Mouse (Mus musculus) layer of hippocampus, adult 11-12 months (tissue): ENCODE data around the gene Mxra7.
A peak's percentile ranks its signal among the peaks of the same experiment; 100 is the strongest.
"Not testable (repeated sequence)": the region's sequence is repeated elsewhere in the genome, so short reads cannot be mapped to it uniquely, and the experiment has no call there.

Experiments
- DNase-seq: peaks from one replicate; pipeline ENCODE4 v3.0.0; 2022; ENCODE audit warnings: low spot score

Gene Mxra7

DNA sequence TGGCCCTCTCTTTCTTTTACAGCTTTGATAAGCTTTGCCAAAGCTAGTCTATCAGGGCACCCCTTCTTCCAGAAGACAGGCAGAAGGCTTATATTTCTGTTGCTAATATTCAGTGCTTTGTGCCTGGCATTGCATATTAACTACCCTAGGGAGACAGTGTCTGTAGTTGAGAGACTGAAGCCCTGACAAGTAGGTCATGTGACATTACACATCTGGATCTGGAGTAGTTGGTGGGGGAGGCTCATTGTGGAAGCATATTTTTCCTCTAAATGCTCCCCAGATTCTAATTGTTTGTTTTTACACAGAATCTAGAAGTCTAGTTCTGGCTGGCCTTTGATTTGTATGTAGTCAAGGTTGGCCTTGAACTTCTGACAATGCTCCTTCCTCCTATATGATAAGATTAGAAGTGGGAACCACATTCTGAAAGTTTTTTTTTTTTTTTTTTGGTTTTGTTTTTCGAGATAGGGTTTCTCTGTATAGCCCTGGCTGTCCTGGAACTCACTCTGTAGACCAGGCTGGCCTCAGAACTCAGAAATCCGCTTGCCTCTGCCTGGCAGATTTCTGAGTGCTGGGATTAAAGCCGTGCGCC, 18.8 kb upstream of the Mxra7 start:
- DNase-seq, result no peak

DNA sequence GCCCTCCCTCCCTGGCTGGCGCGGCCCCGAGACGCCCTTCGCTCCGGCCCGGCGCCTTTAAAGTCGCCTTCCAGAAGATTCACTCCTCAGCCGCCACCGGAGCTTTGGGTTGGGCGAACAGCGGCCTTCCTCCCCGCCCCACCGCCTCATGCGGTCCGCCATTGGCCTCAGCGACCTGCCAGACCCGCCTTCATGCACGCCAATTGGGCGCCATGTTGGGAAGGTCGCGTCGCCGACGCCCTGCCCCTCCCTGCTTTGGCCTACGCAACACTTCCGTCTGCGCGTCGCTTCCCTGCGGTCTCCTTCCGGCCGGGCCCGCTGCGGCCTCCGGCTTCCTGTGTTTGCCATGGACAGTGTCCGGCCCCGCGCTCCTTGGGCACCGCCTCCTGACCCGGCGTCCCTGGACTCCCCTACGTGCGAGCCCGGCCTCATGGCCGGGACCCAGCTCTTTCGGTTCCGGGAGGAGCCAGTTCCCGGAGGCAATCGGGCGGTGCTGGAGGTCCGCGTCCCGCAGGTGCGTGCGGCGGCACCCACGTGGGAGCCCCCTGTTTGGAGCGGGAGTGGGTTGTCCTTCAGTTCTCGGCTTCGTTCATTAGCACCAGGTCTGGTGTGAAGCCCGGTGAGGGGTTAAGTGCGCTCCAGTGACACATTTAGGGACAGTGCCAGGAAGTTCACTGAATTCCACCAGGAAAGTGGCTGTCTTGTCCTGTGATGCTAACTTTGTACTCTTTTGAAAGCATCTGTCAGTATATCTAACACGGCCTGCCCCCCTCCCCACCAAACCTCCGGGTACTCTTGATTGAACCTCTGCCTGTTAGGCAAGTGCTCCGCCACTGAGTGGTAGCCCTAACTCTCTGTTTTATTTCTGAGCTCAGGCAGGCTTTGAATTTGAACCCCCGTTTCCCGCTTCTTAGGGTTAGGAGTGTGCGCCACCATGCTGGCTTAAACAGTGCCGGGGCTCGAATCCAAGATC, 15.7 kb upstream of the Mxra7 start, which contains the start of the genes Mettl23 and Jmjd6:
Mettl23 (plus strand) TSS at position 18 of the 973 bp plus-strand sequence.
Jmjd6 (minus strand) TSS at position 189 of the 973 bp plus-strand sequence.
- peak; percentile 98 for DNase-seq

DNA sequence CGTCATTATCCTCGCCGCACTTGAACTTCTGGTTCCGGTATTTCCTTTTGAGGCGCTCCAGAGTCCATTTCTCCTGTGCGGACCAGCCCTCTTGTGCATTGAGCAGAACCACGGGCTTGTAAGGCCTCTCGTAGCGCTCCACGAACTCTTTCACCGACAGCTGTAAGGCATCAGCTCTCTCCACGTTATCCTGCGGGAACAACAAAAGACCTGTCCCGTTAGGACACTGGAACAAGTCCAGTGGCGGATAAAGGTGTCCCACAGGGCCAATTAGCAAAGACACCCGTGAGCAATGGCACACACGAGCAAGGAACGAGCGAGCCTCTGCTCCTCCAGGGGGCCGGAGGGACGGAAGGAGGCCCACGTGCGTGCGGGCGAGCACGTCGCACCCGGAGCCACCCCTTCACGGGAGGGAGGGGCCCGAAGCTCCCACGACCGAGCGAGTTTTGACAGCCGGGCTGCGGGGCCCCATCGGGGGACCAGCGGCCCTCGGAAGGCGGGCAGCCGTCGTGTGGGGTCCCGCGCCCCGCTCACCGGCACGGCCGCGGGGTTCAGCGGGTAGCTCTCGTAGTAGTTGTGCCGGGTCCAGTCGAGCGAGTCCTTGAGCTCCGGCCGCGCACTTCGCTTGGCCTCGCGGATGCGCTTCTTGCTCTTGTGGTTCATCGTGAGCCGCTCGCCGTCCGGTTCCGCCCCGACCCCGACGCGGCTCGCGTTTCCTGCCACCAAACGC, 14.8 kb upstream of the Mxra7 start:
- peak; percentile 66 for DNase-seq

DNA sequence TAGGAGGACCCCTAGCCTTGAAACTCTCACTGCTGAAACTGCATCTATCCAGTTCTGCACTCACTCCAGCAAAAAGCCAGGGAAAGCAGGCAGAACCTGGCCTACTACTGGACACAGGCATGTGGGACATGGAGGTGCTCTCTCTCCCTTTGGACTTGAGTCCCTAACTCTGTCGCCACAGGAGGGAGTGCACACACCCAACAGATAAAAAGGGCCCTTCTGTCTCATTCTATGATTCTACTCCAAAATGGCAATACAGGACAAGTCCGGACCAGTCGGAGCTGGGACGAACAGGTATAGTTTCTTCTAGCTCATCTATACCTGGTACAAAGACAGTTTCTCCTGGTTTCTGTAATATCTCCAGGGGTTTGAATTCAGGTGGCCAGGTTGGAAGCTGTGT, 12.9 kb upstream of the Mxra7 start:
- DNase-seq, result no peak

DNA sequence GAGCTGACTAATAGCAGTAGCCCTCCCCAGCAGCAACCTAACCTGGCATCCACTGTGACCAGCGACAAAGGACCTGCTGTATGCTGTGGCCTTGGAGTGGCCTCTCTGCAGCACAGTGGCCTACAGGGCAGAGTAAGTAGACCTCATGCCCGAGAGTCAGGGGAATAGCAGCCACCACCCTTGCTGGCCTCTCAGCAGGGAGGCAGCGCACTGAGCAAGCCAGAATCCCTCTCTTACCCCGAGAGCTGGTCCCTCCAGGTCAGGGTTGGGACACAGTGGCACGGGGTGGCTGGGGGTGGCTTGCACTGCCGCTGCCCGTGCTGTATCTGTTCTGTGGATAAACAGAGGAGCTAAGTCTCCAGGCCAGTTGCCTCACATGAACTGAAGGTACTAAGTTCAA, 11.8 kb upstream of the Mxra7 start:
- DNase-seq, result no peak

DNA sequence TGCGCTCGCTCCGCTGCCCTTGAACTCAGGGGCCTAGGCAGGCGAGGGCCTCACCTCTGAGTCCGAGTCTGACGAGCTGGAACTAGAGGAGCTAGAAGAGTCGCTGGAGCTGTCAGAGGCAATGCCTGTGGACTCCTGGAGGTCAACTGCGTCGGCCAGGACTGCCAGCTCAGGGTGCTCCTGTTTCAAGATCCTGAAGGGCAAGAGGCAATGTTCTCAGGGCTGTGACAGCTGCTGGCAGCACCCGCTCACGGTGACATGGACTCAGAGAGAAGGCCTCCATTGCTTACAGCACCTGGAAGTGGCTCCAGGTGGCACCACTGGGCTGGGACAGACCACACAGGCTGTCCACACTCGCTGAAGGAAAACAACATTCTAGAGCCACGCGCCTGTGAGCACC, 11.1 kb upstream of the Mxra7 start:
- DNase-seq, result no peak

DNA sequence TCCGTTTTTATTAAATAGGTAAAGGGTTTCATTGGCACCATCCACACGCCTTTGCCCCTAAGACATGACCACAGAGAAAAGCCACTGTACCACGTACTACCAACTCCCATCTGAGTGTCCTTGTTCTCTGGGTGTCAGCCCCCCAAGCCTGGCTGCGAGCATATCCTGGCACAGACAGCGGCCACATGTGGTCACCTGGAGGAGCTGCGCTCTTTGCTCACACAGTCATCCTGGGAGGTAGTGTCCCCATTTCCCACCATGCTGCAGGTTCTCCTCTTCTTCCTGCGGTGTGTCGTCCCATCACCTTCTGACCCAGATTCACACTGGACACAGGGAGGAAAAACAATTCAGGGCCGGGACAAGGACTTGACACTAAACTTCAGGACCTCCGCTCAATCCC, 9.6 kb upstream of the Mxra7 start:
- DNase-seq, result no peak

DNA sequence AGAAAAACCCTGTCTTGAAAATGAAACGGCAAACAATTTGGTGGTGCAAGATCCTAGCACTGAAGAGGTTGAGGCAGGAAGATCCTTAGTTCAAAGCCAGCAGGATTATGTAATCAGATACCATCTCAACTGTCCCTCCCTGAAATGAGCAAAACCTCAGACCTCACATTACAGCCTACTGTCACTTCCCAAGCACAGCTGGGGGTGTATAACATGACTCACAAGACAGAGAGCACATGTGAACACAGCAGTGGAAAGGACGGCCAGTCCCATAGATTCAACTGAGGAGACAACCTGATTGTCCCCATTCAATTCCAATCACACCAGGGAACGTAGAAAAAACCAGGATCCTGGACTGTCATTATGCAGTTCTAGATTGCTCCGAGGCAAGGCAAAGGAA, 8.4 kb upstream of the Mxra7 start:
- no peak for DNase-seq

DNA sequence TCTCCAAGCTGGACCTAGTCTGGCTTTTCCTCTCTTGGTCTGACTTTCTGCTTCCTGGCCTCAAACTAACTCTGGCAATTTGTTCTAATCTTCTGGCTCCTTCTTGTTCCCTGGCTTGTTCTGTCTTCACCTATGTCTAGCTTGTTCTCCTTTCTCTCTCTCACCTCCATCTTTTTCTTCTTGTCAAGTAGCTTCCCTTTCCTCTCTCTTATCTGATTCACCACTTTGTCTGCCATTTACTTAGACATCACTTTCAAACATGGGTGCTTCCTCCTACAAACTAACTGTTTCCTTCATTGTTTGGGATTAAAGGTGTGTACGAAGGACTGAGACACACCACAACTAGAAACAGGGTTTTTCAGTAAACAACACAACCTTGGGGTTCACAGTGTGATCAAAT, 7.1 kb upstream of the Mxra7 start:
- DNase-seq, result no peak

DNA sequence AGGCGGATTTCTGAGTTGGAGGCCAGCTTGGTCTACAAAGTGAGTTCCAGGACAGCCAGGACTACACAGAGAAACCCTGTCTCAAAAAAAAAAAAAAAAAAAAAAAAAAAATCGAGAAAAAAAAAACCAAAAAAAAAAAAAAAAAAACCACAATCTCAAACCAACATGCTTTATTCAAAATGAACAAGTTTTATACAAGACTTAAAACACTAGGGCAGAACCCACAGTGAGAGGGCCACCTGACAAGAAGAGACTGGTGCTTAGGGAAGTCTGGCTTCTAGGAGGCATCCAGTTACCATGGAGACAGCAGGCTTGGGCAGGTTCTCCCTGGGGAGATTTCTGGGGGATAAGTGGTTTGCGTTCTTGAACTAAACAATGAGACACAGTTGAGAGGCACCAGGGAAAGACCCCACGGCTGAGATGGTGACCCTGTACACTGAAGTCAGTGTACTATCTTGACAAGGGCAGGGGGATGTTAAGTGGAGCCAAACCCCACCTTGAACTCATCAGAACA, 4.4 kb upstream of the Mxra7 start:
- DNase-seq, result no peak

DNA sequence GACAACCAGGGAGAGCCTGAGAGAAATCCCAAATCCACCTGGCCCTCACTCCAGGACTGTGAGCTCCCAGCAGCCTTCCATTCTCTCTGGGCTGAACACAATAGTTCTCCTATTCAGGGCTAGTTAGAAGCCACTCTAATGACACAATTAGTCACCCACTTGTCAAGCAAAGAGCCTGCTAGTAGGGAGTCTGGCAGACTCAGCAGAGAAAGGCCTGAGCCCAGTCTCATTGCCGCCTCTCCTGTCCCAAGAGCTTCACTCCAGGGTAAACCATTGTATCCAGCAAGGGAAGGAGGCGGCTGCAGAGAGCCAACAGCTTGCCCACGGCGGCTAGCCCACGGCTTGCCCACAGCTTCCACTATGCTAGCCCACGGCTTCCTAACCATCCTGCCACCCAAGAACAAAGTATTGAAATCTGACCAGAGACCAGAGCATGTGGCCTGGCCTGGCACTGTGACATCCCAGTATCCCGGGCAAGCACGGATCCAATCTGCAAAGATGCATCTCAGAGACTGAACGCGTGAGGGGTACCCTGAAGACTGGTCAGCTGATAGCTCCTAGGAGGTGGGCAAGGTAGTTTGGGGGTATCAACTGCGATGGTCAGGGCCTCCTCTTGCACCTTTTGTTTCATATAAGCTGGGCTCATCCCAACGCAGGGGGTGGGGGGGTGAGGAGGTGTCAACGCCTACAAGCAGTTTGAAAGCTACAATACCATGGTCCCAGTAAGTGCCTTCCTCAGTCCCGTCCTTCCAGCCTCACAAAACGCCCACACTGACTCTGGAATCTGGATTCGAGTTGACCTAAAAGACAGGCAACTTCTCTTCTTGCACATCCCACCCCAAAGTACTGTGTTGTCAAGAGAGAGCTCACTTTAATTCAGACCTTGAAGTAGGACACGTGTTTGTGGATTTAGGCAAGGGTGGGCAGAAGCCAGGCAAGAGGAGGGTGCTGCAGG, 1.0 kb downstream of the Mxra7 start:
- no peak for DNase-seq

DNA sequence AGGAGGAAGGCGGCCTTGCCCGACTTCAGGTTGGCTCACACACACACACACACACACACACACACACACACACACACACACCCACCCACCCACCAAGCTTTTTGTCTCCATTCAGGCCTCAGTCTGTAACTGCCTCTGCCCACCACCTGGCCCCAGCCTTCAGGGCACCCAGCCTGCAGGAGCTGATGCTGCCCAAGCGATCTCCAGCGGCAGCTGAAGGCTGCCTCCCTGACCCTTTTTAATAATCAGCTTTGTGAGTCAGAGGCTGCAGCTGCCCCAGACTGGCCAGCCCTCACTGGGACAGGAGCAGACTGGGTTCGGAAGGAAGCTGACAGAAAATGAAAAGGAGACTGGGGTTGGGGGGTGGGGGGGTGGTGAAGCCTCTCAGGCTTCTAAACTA, 2.6 kb downstream of the Mxra7 start:
- no peak for DNase-seq

DNA sequence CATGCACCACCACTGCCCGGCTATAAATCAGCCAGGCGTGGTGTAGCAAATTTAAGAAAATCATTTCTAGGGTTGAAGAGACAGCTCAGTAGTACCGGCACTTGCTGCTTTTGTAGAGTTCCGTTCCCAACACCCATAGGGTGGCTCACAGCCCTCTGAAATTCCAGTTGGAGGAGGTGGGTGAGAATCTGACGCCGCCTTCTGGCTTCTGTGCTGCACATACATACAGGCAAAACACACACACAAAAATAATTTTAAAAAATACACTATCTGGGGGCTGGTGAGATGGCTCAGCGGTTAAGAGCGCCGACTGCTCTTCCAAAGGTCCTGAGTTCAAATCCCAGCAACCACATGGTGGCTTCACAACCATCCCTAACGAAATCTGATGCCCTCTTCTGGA, 4.0 kb downstream of the Mxra7 start:
- not testable (repeated sequence) for DNase-seq

DNA sequence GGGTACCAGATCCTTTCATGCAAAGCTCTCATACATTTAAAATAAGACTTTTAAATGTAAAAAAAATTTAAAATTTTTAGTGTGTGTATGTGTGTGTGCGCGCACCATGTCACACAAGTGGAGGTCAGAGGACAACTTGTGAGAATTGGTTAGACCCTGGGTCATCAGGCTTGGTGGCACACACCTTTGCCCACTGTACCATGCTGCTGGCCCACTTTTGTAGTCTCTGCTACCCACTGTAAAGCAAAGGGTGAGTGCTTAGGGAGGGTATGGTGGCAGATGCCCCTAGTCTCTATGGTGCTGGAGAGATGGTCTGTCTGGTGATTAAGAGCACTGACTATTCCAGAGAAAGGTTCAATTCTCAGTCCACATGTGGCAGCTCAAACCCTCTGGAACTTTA, 4.6 kb downstream of the Mxra7 start:
- DNase-seq, result no peak

DNA sequence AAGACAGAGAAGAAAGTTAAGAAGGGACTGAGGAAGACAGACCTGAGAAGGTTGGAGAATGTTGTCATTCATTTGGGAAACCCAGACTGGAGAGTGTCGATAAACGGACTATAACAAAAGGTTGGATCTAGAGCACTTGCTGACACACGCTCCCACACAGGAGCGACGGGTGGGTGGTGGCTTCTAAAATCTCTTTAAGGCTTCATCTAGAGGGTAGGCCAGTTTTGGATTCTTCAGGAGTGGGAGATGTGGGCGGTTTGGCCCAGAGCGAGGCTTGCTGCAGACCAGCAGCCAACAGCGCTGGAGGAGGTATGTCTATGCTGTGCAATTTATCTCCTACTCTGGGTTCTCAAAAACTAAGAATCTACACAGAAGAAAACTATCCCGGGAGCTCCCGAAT, 5.2 kb downstream of the Mxra7 start:
- no peak for DNase-seq

DNA sequence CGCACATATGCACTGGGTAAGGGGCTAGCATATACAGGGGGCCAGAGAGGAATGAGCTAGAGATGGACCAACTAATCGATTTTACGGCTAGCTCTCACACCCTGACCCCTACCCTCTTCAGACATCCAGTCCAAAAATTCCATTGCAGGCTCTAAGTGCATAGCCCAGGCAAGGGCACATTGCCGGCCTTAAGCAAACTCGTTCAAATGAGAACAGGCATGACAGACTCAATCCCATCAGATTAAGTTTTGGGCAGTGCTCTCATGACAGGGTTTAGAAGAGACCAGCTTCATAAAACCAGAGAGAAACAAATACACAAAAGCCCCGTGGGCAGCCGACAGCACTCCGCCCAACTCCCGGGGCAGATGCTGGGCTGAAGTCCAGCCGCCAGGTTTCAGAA, 5.6 kb downstream of the Mxra7 start:
- no peak for DNase-seq

DNA sequence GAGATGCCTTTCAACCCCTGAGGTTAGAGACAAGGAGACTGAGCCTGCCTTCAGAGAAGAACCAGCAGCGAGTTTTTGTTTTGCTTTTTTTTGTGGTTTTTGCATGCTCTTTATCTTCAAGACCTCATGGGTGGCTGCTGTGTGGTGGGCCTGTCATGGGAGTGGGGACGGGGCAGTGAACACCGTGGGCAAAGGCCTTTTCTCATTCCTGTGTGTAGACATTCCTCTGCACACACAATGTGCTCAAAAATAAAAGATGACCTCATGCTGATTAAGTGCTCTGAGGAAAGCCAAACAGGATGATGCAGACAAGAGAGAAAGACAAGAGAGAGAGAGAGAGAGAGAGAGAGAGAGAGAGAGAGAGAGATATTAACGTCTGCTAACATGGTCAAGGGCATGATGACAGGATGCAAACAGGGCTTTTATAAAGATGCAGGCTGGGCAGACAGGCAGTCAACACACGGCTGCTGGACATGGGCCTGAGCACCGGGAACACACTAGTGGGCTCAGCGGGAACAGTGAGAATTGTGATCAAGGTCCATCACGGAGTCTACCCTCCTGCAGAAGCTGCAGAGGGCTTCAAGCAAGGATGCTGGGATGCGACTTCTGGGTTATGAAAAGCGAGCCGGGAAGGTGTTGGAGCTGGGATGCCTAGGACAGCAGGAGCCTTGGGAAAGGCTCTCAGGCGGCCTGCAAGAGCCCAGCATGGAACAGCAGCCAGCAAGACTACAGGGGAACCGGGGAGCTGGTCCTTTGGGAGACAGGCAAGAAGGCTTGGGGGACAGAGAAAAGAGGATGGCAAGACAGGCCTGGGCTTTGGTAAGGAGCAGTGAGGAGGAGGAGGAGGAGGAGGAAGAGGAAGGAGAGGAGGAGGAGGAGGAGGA, 6.5 kb downstream of the Mxra7 start:
- no peak for DNase-seq

DNA sequence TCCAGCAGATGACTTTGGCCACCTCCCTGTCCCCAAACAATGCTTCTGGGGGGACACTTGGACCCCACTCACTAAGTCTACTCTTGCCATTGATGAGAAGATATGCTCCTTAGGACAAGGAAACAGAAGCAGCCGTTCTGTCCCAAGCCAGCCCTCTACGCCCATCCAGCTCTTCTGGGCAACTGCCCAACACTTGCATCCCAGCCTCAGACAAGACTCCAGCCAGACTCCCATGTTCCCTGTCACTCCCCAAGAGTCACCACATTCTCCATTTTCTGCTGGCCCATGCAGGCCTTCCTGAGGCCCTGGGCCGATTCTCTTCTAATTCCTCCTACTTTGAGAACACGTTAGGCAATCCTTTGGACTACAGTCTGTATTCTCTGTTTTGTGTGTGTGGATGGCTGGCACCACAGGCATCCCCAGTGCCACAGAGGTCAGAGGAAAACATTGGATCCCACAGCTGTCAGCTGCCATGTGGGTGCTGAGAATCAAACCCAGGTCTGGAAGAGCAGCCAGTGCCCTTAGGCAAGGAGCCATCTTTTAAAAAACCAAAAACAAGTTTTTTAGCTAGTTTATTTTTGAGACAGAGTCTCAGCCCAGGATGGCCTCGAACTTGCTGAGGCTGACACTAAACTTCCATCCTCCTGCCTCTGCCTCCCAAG, 7.8 kb downstream of the Mxra7 start:
- DNase-seq, result no peak

DNA sequence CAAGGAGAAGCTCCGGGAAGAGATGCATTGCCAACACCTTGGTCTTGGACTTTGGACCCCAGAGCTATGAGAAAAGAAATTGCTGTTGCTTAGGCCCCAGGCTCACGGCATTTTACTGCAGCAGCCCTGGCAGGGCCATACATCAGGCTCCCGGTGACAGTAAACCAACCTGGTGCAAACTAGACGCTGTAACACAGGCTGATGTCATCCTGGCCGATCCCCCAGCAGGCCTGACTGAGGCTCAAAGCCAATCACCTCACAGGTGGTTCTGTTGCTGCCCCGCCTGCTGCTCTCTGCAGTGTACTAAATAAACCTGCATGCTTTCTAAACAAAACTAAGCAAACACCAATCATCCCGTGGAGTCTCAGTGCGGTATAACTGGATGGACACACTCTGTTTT, 9.1 kb downstream of the Mxra7 start:
- DNase-seq, result no peak

DNA sequence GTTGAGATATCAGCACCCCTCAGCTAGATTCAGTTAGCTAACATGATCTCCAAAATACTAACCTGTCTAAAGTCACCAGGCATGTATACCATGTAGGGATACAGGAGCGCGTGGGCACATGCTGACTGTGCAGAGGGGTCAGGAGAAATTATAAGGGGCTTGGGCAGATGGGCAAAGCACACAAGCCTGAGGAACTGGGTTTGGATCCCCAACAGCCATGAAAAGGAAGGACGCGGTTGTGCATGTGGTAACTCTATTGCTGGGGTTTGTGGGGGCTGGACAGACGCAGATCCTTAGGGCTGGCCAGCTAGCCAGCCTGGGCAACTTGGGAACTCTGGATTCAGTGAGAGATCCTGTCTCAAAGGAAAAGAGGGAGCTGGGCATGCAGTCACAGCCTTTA, 10.3 kb downstream of the Mxra7 start:
- DNase-seq, result no peak
